Mouse (Mus musculus) brain, embryonic 18.5 days (tissue): ENCODE data around the gene Rassf2.

Source experiments
- DNase-seq: peaks from one replicate; pipeline ENCODE4 v3.0.0-alpha.2; 2012; ENCODE audit warnings: low read depth, low spot score

The Rassf2 gene

DNA sequence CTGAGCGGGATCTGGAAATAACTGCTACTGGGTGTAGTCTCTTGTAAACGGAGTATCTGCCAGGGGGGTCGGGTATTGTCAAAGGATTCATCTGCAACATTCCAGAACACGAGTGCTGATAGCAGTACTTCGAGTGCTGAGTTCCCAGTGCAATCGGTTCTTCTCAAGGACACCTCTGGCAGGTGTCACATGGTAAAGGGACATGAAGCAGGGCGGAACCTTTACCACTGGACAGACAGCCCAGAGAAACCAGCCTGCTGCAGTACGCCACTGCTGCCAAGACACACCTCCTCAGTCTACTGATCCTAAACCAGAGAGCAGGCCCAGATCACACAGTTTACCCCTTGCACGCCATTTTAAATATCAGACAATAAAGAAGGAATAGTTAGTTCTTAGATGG, 75.2 kb downstream of the Rassf2 start:
- DNase-seq = no peak

DNA sequence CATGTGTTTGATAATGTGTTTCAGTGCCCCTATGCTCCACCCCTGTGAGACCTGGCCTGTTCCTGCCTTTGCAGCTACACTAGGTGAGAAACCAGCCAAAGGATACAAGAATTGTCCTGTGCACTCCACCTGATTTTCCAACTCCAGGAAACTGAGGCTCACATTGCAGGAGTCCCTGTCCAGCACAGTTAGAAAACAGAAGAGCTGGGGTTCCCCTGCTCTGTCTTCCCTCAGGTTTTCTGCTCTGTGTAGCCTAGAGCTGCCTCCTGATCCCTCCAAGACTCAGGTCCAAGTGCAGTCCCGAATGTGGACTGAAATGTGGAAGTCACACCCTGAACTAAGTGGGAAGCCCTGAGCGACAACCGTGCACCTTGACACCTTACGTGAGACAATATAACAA, 76.3 kb downstream of the Rassf2 start:
- DNase-seq = no peak

- DNase-seq = no peak
Measured at GRCm38 (mm10) chr2:131952961-131953538, 77.0 kb downstream of the Rassf2 start.

- no peak for DNase-seq
Measured at GRCm38 (mm10) chr2:131952456-131952855, 77.6 kb downstream of the Rassf2 start.

GRCm38 (mm10) chr2:131950598-131951095, 79.4 kb downstream of the Rassf2 start, which contains the start of gene Prnd:
Prnd (plus strand) TSS chr2:131950861.
- DNase-seq = no peak

GRCm38 (mm10) chr2:131949767-131950597, 80.1 kb downstream of the Rassf2 start:
- DNase-seq = peak; percentile 54

DNA sequence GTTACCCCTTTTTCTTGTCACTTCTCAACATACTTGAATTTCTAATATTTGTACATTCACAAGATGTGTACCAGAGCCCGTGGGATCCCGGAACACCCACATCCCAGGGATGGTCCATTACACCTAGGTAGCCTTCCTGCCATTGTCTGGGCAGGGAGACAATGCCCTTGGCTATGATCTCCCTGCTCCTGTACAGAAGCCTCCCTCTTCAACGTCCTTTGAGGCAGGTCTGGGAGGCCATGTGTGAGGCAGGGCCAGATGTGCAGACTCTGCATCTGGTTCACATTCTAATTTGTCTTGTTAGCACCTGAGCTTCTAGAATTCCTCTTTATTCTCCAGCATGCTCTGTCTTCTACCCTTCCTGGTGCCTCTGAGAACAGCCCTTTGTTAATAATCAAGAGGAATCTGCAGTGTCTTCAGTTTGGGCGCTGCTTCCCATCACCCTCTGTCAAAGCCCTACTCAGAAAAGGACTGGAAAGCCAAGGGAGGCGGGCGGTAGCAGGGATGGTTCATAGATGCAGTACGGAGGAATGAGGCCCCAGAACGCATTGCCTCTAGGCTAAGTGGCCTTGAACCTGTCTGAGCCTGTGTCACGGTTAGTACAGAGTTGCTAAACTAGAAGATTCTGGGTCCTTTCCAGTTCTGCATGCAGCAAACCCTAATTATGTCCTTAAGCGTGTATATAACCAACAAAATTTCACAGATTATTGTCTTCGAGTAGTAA, 81.0 kb downstream of the Rassf2 start:
- DNase-seq = no peak

GRCm38 (mm10) chr2:131948156-131948555, 81.9 kb downstream of the Rassf2 start:
- no peak for DNase-seq

DNA sequence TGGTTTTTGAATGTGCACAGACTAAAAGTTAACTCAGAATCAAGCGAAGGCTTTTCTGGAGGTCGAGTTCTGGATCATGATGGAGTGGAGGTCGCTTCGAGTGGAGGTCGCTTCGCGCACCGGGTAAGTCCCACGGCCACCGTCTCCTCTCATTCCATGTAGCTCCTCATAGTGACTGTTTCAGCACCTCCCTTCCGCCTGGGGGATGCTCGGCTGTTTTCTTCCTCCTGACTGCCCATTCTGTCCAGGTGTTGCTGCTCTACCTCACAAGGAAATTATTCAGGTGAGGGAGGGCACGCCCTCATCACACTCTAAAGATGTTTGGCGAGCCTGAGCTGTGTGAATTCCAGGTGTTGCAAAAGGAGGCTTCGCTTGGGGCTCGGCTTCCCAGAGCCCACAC, 83.7 kb downstream of the Rassf2 start:
- no peak for DNase-seq

DNA sequence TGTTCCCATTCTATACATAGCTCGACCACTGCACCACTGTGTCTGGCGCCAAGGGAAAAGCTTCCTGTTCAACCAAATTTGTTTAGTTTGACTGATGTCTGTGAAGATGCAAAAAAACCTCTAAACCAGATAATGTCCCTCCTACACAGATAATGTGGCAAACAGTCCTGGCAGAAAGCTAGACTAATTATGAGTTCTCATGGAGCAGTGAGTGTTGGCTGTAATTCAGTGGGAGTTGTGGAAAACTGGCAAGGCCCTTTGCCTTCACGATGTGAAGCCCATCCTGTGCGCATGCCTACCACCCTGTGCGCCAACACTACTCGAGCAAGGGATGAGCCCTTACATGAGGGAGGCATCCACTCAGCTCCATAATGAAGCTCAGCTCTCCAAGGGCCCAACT, 84.3 kb downstream of the Rassf2 start:
- no peak for DNase-seq

DNA sequence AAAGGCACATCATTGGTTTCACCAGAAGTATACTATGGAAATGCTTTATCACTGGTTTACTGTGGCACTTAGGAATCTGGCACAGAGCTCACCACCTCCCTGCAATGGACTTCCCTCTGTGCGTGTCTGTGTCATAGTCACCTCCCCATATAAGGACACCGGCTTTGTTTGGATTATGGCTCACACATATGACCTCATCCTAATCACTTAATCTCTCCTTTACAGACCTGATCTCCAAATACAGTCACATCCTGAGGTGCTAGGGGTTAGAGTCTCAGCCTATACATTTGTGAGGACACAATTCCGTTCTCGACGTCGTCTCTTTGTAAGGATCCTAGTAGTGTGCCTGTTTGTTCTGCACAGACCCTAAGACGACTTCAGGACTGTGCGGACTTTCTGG, 84.8 kb downstream of the Rassf2 start:
- DNase-seq = no peak

- no peak for DNase-seq
Measured at GRCm38 (mm10) chr2:131944370-131944769, 85.7 kb downstream of the Rassf2 start.

GRCm38 (mm10) chr2:131941501-131941900, 88.6 kb downstream of the Rassf2 start:
- DNase-seq = no peak

- DNase-seq = no peak
Measured at GRCm38 (mm10) chr2:131940506-131940905, 89.6 kb downstream of the Rassf2 start.
